Mouse (Mus musculus): ENCODE results near the gene Iqgap2. TPM values are rescaled to one million over a fixed set of nuclear protein-coding genes. Genes with fewer than 3 reads are reported as not detected.

Iqgap2 gene
- total and polyA plus RNA-seq, 2 experiments from 2014 or later = 2.1 to 6.0 TPM

DNA sequence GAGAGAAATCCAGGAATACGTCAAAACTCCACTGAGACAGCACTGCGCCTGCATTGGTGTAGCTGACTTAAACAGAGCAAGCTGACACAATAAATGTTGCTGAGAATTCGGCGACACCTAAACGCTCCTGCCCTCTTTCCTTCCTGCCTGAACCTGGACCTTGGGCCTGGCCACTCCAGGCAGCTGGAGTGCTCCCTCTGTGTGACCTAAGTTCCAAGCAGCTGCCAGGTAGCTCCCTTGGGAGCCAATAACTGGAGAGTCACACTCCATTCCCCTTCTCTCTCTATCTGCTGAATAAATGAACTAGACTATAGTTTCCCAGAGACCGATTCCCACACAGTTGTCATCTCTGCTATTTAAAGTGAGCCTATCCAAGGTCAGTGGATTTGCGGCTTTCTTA, 111.7 kb downstream of the Iqgap2 start:
- H3K4me2 ChIP-seq (ENCODE audit: low read depth) = no peak overlapping the region
- no peak for ATAC-seq
- no peak overlapping the region for H3K9ac ChIP-seq
- H3K27me3 ChIP-seq (ENCODE audit: insufficient read depth, low read length) = no peaks in the 10 kb centered on the region
- H3K36me3 ChIP-seq (ENCODE audit: insufficient read depth) = no peaks in the 10 kb centered on the region
- no peak for TF ChIP-seq CTCF (IDR thresholded peaks at IDR 0.05; ENCODE audit: low read depth)
- no peaks in the 10 kb centered on the region; the same call in 1 of the 2 replicates for H3K4me1 ChIP-seq (ENCODE audit: insufficient read depth)
- no peaks in the 10 kb centered on the region for H3K9me3 ChIP-seq (ENCODE audit: low read length)
- H3K27ac ChIP-seq (ENCODE audit: low read depth, low read length) = no peak overlapping the region
- no peak overlapping the region for H3K4me3 ChIP-seq (ENCODE audit: low read depth, low read length)
- 88% methylated on average over 7 of the region's 7 CpGs for WGBS
- no peak for DNase-seq

DNA sequence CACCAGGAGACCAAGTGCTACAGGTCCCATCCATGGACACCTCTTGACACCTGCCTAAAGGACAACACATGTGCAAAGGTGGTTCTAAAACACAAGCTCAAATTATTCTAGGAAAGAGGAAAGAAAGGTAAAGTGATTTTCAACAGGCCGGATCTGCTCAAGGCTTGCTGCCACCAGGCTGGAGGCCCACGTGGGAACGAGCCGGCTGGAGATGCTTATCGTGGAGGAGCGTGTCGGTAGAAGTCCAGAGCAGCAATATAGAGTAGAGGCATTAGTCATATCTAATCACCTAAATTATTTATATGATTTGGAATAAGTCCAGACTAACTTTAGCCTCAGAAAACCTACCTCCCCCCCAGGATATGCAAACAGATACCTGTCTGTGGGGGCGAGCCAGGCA, 112.5 kb downstream of the Iqgap2 start:
- no peak overlapping the region for H3K4me3 ChIP-seq (ENCODE audit: low read depth, low read length)
- no peak for DNase-seq
- no peak overlapping the region for H3K27ac ChIP-seq (ENCODE audit: low read depth, low read length)
- H3K9me3 ChIP-seq (ENCODE audit: low read length) = no peaks in the 10 kb centered on the region
- H3K4me1 ChIP-seq (ENCODE audit: insufficient read depth) = no peaks in the 10 kb centered on the region; the same call in 1 of the 2 replicates
- H3K9ac ChIP-seq = no peak overlapping the region
- H3K4me2 ChIP-seq (ENCODE audit: low read depth) = no peak overlapping the region
- ATAC-seq = no peak
- no peaks in the 10 kb centered on the region for H3K36me3 ChIP-seq (ENCODE audit: insufficient read depth)
- no peak for TF ChIP-seq CTCF (IDR thresholded peaks at IDR 0.05; ENCODE audit: low read depth)
- H3K27me3 ChIP-seq (ENCODE audit: insufficient read depth, low read length) = no peaks in the 10 kb centered on the region
- WGBS = 92% methylated on average over 8 of the region's 8 CpGs

DNA sequence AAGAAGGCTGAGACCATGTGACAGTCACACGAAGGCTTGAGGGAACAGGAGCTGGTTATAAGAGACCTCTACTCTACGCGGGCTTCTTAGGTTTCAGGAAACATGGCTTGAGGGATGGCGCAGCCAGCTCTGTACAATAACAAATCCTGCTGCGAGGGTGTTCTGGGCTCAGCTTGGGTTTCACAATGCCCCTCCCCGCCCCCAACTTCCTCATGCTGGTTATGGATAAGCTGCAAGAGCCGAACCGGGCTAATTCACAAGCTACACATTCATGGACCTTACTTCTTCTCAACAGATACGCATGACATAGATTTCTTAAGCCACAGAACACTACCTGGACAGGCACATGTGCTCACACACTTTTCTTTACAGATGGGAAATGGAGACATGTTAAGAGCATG, 113.0 kb downstream of the Iqgap2 start:
- Histone ChIP-seq H3K9ac (no peak overlapping the region), H3K4me2 (ENCODE audit: low read depth) (no peak overlapping the region), H3K27me3 (ENCODE audit: insufficient read depth, low read length) (no peaks in the 10 kb centered on the region), H3K4me1 (ENCODE audit: insufficient read depth) (no peaks in the 10 kb centered on the region; the same call in 1 of the 2 replicates), H3K36me3 (ENCODE audit: insufficient read depth) (no peaks in the 10 kb centered on the region), H3K4me3 (ENCODE audit: low read depth, low read length) (no peak overlapping the region), H3K27ac (ENCODE audit: low read depth, low read length) (no peak overlapping the region), H3K9me3 (ENCODE audit: low read length) (no peaks in the 10 kb centered on the region)
- DNase-seq = no peak
- WGBS = 71% methylated on average over 9 of the region's 9 CpGs
- no peak for ATAC-seq
- TF ChIP-seq CTCF (IDR thresholded peaks at IDR 0.05; ENCODE audit: low read depth) = no peak

DNA sequence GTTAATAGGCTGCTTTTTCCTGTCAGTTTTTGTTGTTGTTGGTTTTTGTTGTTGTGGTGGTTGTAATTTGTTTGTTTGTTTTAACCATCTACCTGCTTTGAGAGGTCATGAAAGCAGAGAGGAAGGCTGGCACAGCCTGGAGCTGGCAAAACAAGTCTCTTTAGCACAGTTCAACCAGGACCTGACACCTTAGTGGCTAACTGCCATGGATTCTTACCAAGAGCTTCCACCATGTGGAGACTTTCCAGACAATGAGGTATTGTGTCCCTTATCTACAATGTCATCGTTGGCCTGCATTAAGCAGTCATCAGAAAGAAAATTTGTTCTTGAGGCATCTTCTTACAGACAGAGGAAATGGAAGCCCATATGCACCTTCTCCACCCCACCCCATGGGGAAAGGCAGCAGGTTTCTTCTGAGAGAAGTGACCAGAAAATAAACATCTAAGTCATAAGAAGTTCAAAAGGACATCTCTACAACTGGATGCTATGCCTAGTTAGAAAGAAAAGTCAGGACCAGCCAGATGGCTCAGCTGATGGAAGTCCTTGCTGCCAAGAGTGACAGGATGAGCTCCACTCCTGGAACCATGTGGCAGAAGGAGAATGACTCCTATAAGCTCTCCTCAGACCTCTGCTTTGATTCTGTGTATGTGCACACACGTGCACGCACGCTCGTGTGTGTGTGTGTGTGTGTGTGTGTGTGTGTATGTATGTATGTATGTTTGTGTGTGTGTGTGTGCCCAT, 113.9 kb downstream of the Iqgap2 start:
- Histone ChIP-seq H3K4me2 (ENCODE audit: low read depth) (no peak overlapping the region), H3K4me3 (ENCODE audit: low read depth, low read length) (no peak overlapping the region), H3K27ac (ENCODE audit: low read depth, low read length) (no peak overlapping the region), H3K36me3 (ENCODE audit: insufficient read depth) (no peaks in the 10 kb centered on the region), H3K9ac (no peak overlapping the region), H3K27me3 (ENCODE audit: insufficient read depth, low read length) (no peaks in the 10 kb centered on the region), H3K9me3 (ENCODE audit: low read length) (no peaks in the 10 kb centered on the region), H3K4me1 (ENCODE audit: insufficient read depth) (no peaks in the 10 kb centered on the region; the same call in 1 of the 2 replicates)
- DNase-seq (no peak), ATAC-seq (no peak)
- TF ChIP-seq CTCF (IDR thresholded peaks at IDR 0.05; ENCODE audit: low read depth) = no peak
- 81% methylated on average over 5 of the region's 5 CpGs for WGBS

DNA sequence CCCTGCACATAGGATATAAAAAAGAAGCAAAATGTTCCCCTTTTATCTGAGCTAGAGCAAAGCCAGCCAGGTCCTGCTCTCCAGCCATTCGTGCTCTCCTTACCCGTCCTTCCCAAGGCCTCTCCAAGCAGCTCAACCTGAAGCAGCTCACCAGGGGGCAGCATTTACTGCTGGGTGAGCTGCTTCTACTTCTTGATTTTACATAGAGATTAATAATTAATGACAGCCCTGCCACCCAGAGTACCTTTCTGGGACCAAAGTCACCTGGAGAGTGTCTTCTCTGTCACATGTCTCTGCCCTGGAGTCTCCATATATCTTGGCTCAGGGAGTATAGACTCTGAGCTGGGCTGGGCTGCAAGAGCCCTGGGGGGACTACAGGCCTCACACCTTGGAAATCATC, 114.5 kb downstream of the Iqgap2 start:
- Histone ChIP-seq H3K4me2 (ENCODE audit: low read depth) (no peak overlapping the region), H3K9me3 (ENCODE audit: low read length) (no peaks in the 10 kb centered on the region), H3K36me3 (ENCODE audit: insufficient read depth) (no peaks in the 10 kb centered on the region), H3K4me1 (ENCODE audit: insufficient read depth) (no peaks in the 10 kb centered on the region; the same call in 1 of the 2 replicates), H3K27me3 (ENCODE audit: insufficient read depth, low read length) (no peaks in the 10 kb centered on the region), H3K9ac (no peak overlapping the region), H3K27ac (ENCODE audit: low read depth, low read length) (no peak overlapping the region), H3K4me3 (ENCODE audit: low read depth, low read length) (no peak overlapping the region)
- ATAC-seq = 0 out of 2 replicates have a peak, but pooled peaks have one; percentile 27
- 13% methylated on average over 2 of the region's 2 CpGs for WGBS
- TF ChIP-seq CTCF (IDR thresholded peaks at IDR 0.05; ENCODE audit: low read depth) = peak; percentile 73
- peak; percentile 72 for DNase-seq

DNA sequence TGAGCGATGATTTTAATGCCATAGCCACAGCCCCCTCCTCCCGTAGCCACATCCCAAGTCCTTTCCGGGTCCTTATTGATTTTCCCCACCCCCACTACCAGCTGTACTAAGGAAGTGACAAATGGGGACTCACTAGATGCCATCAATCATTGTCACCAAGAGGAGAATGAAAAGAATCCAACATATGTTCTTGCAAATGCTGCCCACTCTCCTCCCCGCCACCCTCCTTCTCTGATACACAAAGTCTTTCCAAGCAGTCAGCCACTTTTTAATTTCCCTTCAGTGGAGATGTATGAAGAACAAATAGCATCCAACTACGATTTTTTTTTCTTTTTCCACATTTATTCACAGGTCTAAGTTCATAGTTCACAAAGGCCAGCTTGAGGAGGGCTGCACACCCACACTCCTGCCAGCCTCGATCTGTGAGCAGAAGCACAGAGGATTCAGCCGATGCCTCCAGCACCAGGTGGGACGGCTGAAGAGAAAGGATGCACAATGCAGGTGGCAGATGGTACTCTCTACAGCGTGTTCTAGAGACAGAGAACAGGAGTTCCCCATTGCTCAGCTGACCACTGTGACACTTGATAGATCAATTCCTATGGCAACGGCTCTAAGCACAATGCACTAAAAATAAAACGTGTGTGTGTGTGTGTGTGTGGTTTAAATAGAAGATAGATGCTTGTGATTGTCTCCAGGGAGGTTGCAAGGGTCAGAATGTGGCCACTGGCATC, 116.6 kb downstream of the Iqgap2 start:
- no peak overlapping the region for H3K4me2 ChIP-seq (ENCODE audit: low read depth)
- DNase-seq (peak; percentile 36), ATAC-seq (peak; percentile 60; the same call in 1 of the 2 replicates)
- H3K27me3 ChIP-seq (ENCODE audit: insufficient read depth, low read length) = no peaks in the 10 kb centered on the region
- no peak overlapping the region for H3K27ac ChIP-seq (ENCODE audit: low read depth, low read length)
- no peak overlapping the region for H3K4me3 ChIP-seq (ENCODE audit: low read depth, low read length)
- TF ChIP-seq CTCF (IDR thresholded peaks at IDR 0.05; ENCODE audit: low read depth) = no peak
- H3K4me1 ChIP-seq (ENCODE audit: insufficient read depth) = no peaks in the 10 kb centered on the region; the same call in 1 of the 2 replicates
- H3K9me3 ChIP-seq (ENCODE audit: low read length) = no peaks in the 10 kb centered on the region
- no peak overlapping the region for H3K9ac ChIP-seq
- H3K36me3 ChIP-seq (ENCODE audit: insufficient read depth) = no peaks in the 10 kb centered on the region
- 31% methylated on average over 11 of the region's 11 CpGs for WGBS

DNA sequence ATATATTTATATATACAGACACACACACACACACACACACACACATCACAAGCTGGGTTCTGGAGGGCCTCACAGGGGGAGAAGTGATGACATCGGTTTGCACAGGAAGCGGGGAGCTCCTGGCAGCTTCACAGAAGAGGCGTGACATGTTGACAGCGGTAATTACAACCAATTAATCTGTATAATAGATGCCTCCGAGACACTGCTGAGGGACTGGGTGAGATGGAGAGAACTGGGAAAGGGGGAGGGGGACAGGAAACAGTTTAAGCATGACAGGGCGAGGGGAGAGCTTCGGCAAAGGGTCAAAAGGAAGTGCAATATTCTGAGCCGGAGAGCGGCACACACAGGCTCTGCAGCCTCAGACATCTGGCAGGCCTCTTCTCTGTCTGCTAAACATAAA, 126.7 kb downstream of the Iqgap2 start:
- no peaks in the 10 kb centered on the region for H3K9me3 ChIP-seq (ENCODE audit: low read length)
- no peak for TF ChIP-seq CTCF (IDR thresholded peaks at IDR 0.05; ENCODE audit: low read depth)
- 0 out of 2 replicates have a peak overlapping the region, but pooled peaks have one; percentile 4 for H3K27ac ChIP-seq (ENCODE audit: low read depth, low read length)
- no peaks in the 10 kb centered on the region for H3K27me3 ChIP-seq (ENCODE audit: insufficient read depth, low read length)
- no peaks in the 10 kb centered on the region for H3K36me3 ChIP-seq (ENCODE audit: insufficient read depth)
- 10% methylated on average over 9 of the region's 9 CpGs for WGBS
- ATAC-seq (peak; percentile 94), DNase-seq (peak; percentile 70)
- no peak overlapping the region for H3K9ac ChIP-seq
- no peaks in the 10 kb centered on the region; the same call in 1 of the 2 replicates for H3K4me1 ChIP-seq (ENCODE audit: insufficient read depth)
- H3K4me3 ChIP-seq (ENCODE audit: low read depth, low read length) = no peak overlapping the region
- H3K4me2 ChIP-seq (ENCODE audit: low read depth) = peak overlapping the region; percentile 14; the same call in 1 of the 2 replicates

Data from forebrain, postnatal 0 days (tissue).